Mouse (Mus musculus) NIH3T3 (cell line): ENCODE data around the gene Syngr2.

Experiments
- DNase-seq: peaks from one replicate; pipeline ENCODE4 v3.0.0-alpha.2; 2012; ENCODE audit warnings: low read depth

Syngr2 gene

GRCm38 (mm10) chr11:117809407-117810311, at the start of gene Syngr2, which contains the start of gene Gm20708:
Gene Syngr2, plus strand, starts transcription at chr11:117809668.
Gene Gm20708, plus strand, starts transcription at chr11:117809668.
- DNase-seq: peak; percentile 83

GRCm38 (mm10) chr11:117760374-117761119, 48.9 kb upstream of the Syngr2 start:
- DNase-seq: no peak

- DNase-seq: no peak
Measured at GRCm38 (mm10) chr11:117761801-117762200, 47.7 kb upstream of the Syngr2 start.

- DNase-seq: no peak
Measured at GRCm38 (mm10) chr11:117762246-117762645, 47.2 kb upstream of the Syngr2 start.

GRCm38 (mm10) chr11:117764319-117764718, 45.1 kb upstream of the Syngr2 start:
- DNase-seq: no peak

- no peak for DNase-seq
Measured at GRCm38 (mm10) chr11:117765361-117765760, 44.1 kb upstream of the Syngr2 start.

GRCm38 (mm10) chr11:117766275-117766674, 43.2 kb upstream of the Syngr2 start:
- DNase-seq: no peak

GRCm38 (mm10) chr11:117768725-117769682, 40.5 kb upstream of the Syngr2 start:
- no peak for DNase-seq

- DNase-seq: no peak
Measured at GRCm38 (mm10) chr11:117769683-117770047, 39.8 kb upstream of the Syngr2 start.

GRCm38 (mm10) chr11:117770407-117770806, 39.1 kb upstream of the Syngr2 start:
- DNase-seq: no peak

- DNase-seq: no peak
Measured at GRCm38 (mm10) chr11:117772352-117772751, 37.1 kb upstream of the Syngr2 start.

- DNase-seq: no peak
Measured at GRCm38 (mm10) chr11:117774925-117775324, 34.5 kb upstream of the Syngr2 start.

- no peak for DNase-seq
Measured at GRCm38 (mm10) chr11:117775540-117775939, 33.9 kb upstream of the Syngr2 start.

- no peak for DNase-seq
Measured at GRCm38 (mm10) chr11:117776085-117776792, 33.2 kb upstream of the Syngr2 start.

GRCm38 (mm10) chr11:117777111-117777510, 32.4 kb upstream of the Syngr2 start:
- no peak for DNase-seq

- no peak for DNase-seq
Measured at GRCm38 (mm10) chr11:117778031-117778430, 31.4 kb upstream of the Syngr2 start.

- DNase-seq: peak; percentile 60
Measured at GRCm38 (mm10) chr11:117778851-117779433, 30.5 kb upstream of the Syngr2 start.

GRCm38 (mm10) chr11:117779434-117780198, 29.9 kb upstream of the Syngr2 start:
- DNase-seq: peak; percentile 62

- DNase-seq: no peak
Measured at GRCm38 (mm10) chr11:117780199-117780515, 29.3 kb upstream of the Syngr2 start.

GRCm38 (mm10) chr11:117780582-117781111, 28.8 kb upstream of the Syngr2 start:
- peak; percentile 92 for DNase-seq
